In genomic region chrX:73976283-73976682, GRCm38 (mm10) we compare ENCODE assay signal across 24 mouse cellular contexts.
"Had no signal": no experiment of that assay in that cellular context is flagged by ENCODE, and none has a peak within 500 bp of the region (broad histone marks: within the 10 kb centered on the region; RNA-seq: fewer than 3 reads in every experiment).

No protein-coding gene starts in this region.

- DNase-seq: gastrocnemius, adult 2 months; gastrocnemius, postnatal 10 days; gastrocnemius, postnatal 25 days; heart, adult 18-20 months; heart, postnatal 10 days; kidney, adult 11 months; kidney, adult 2 months; kidney, adult 9 months; kidney, postnatal 14 days; kidney, postnatal 36 days; layer of hippocampus, adult 9-11 months; liver had no signal

- H3K4me2 ChIP-seq: heart, embryonic 12.5 days; hindbrain, embryonic 13.5 days; hindbrain, embryonic 15.5 days; kidney, embryonic 15.5 days; limb, embryonic 12.5 days; liver, embryonic 11.5 days had no signal

- H3K9ac ChIP-seq: heart, embryonic 12.5 days; hindbrain, embryonic 13.5 days; hindbrain, embryonic 15.5 days; kidney, embryonic 15.5 days; limb, embryonic 12.5 days; liver, embryonic 14.5 days had no signal

- H3K36me3 ChIP-seq: heart, embryonic 10.5 days; heart, embryonic 12.5 days; hindbrain, embryonic 13.5 days; hindbrain, embryonic 15.5 days; kidney, embryonic 15.5 days; limb, embryonic 10.5 days; limb, embryonic 12.5 days had no signal

- H3K27me3 ChIP-seq: heart, embryonic 12.5 days; hindbrain, embryonic 13.5 days; hindbrain, embryonic 15.5 days; limb, embryonic 12.5 days had no signal

- H3K4me3 ChIP-seq: gastrocnemius, adult 2 months; heart, embryonic 10.5 days; heart, embryonic 12.5 days; hindbrain, embryonic 13.5 days; hindbrain, embryonic 15.5 days; kidney, embryonic 15.5 days; limb, embryonic 10.5 days; limb, embryonic 12.5 days had no signal

- H3K27ac ChIP-seq: gastrocnemius, adult 2 months; heart, embryonic 10.5 days; hindbrain, embryonic 13.5 days; hindbrain, embryonic 15.5 days; hindbrain, postnatal 0 days; kidney, embryonic 15.5 days; kidney, postnatal 0 days; limb, embryonic 10.5 days; limb, embryonic 12.5 days; liver, embryonic 14.5 days had no signal

- H3K9me3 ChIP-seq: heart, embryonic 10.5 days; heart, embryonic 12.5 days; hindbrain, embryonic 13.5 days; hindbrain, embryonic 15.5 days; kidney, embryonic 15.5 days; limb, embryonic 10.5 days; limb, embryonic 12.5 days had no signal

- ATAC-seq: hindbrain, postnatal 0 days; intestine, embryonic 16.5 days had no signal

- H3K4me1 ChIP-seq: heart, embryonic 10.5 days; heart, embryonic 12.5 days; hindbrain, embryonic 13.5 days; hindbrain, embryonic 15.5 days; kidney, embryonic 15.5 days; limb, embryonic 10.5 days; limb, embryonic 12.5 days had no signal
